Mouse (Mus musculus) limb, embryonic 14.5 days (tissue): Measurements from ENCODE around the gene Mrps27. TPM values are rescaled to one million over a fixed set of nuclear protein-coding genes. Genes with fewer than 3 reads are reported as not detected.

ENCODE experiments used
- ATAC-seq: fragments of 200-750 bp; cut with Nextera tagmentation; 2 replicates; pipeline ENCODE4 v1.8.0; 2017; ENCODE audit warnings: low read depth, moderate number of reproducible peaks, moderate TSS enrichment; ENCODE audit not compliant: low FRiP score
- DNase-seq: peaks from one replicate; pipeline ENCODE4 v3.0.0-alpha.2; 2015; ENCODE audit warnings: low spot score
- H3K27ac ChIP-seq: fragments of 300-500 bp; sonication (generic); replicated peaks from 2 replicates; pipeline ENCODE4 v1.5.1; 2014; ENCODE audit warnings: low read depth, mild to moderate bottlenecking, low read length, moderate library complexity, mixed read lengths
- H3K27me3 ChIP-seq: fragments of 300-500 bp; sonication (generic); 2 replicates; pipeline ENCODE4 v1.6.1; 2014; ENCODE audit warnings: low read length, mixed read lengths; ENCODE audit not compliant: control insufficient read depth, insufficient read depth
- H3K36me3 ChIP-seq: fragments of 300-500 bp; sonication (generic); 2 replicates; pipeline ENCODE4 v1.6.1; 2014; ENCODE audit warnings: mild to moderate bottlenecking, low read length, moderate library complexity, mixed read lengths; ENCODE audit not compliant: control insufficient read depth, insufficient read depth
- H3K4me1 ChIP-seq: fragments of 300-500 bp; sonication (generic); 2 replicates; pipeline ENCODE4 v1.6.1; 2014; ENCODE audit warnings: antibody characterized with exemption, low read length, mixed read lengths; ENCODE audit not compliant: control insufficient read depth, insufficient read depth
- H3K4me2 ChIP-seq: fragments of 300-500 bp; sonication (generic); replicated peaks from 2 replicates; pipeline ENCODE4 v1.6.1; 2014; ENCODE audit warnings: low read depth, mild to moderate bottlenecking, low read length, moderate library complexity; ENCODE audit not compliant: severe bottlenecking
- H3K4me3 ChIP-seq: fragments of 300-500 bp; sonication (generic); replicated peaks from 2 replicates; pipeline ENCODE4 v1.5.1; 2014; ENCODE audit warnings: low read length
- H3K9ac ChIP-seq: fragments of 300-500 bp; sonication (generic); 2 replicates; pipeline ENCODE4 v1.6.1; 2014; ENCODE audit warnings: mild to moderate bottlenecking, low read depth, low read length, moderate library complexity; ENCODE audit not compliant: severe bottlenecking
- H3K9me3 ChIP-seq: fragments of 300-500 bp; sonication (generic); 2 replicates; pipeline ENCODE4 v1.6.1; 2016; ENCODE audit warnings: low read length; ENCODE audit not compliant: control insufficient read depth
- POLR2A ChIP-seq: fragments of 200-500 bp; IDR thresholded peaks from 2 replicates; pipeline ENCODE4 v1.8.0; 2012; ENCODE audit warnings: inconsistent platforms, mild to moderate bottlenecking, moderate library complexity, borderline replicate concordance; ENCODE audit not compliant: insufficient read depth, insufficient read length; ENCODE audit errors: extremely low read depth
- WGBS: fragments of 180-500 bp; shearing (Covaris S2); extraction: QIAGEN DNeasy Blood & Tissue Kit; methylation state at CpG from one replicate; pipeline ENCODE4 v1.1.7; 2014; 5-methylcytosine and 5-hydroxymethylcytosine counted together
- polyA plus RNA-seq, 2 experiments: library from polyadenylated mRNA; depleted of rRNA in 1 of 2; stranded (reverse) in 1 of 2; unstranded in 1 of 2; fragments of >200 nt; fragmentation: Nextera tagmentation in 1 of 2; extraction: Ambion mirVana in 1 of 2; gene quantifications; 2 replicates each; pipeline versions ENCODE4 v1.2.1 to v1.2.3; 2012 to 2014

Gene Mrps27
- polyA plus RNA-seq, 2 experiments: 36.6 to 54.1 TPM

DNA sequence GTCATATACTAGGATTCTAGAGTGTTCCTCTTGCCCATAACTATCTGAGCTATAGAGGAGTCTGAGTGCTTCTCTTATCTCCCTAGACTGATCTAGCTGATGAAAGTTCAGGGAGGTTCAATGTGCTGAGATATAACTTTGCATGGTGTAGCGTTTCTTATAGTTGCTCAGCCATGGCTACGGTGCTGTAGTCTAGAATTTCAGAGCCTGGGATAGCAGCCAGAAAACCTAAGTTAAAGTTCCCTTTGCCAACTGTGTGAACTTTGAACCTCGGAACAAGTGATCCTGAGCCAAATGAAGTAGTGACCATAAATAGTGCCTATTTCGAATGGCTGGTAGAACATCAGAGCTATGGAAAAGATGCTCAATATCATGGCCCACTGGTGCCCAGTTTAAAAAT lies 115.0 kb downstream of the Mrps27 start:
- DNase-seq (no peak), ATAC-seq (no peak)
- H3K9ac ChIP-seq: no peak overlapping the region
- H3K9me3 ChIP-seq: no peaks in the 10 kb centered on the region
- no peak for TF ChIP-seq POLR2A
- H3K36me3 ChIP-seq: no peaks in the 10 kb centered on the region
- no peak overlapping the region for H3K27ac ChIP-seq
- H3K4me2 ChIP-seq: no peak overlapping the region
- H3K4me3 ChIP-seq: no peak overlapping the region
- H3K27me3 ChIP-seq: no peaks in the 10 kb centered on the region
- WGBS: 58% methylated on average over 4 of the region's 4 CpGs
- 0 out of 2 replicates have a peak, but pooled peaks cover 10% of the 10 kb centered on the region for H3K4me1 ChIP-seq

- H3K9ac ChIP-seq: no peak overlapping the region
- no peak for TF ChIP-seq POLR2A
- H3K36me3 ChIP-seq: no peaks in the 10 kb centered on the region
- no peak for ATAC-seq
- DNase-seq: no peak
- WGBS: 93% methylated on average over 4 of the region's 4 CpGs
- H3K4me1 ChIP-seq: 0 out of 2 replicates have a peak, but pooled peaks cover 10% of the 10 kb centered on the region
- no peaks in the 10 kb centered on the region for H3K27me3 ChIP-seq
- H3K4me3 ChIP-seq: no peak overlapping the region
- no peaks in the 10 kb centered on the region for H3K9me3 ChIP-seq
- H3K4me2 ChIP-seq: no peak overlapping the region
- no peak overlapping the region for H3K27ac ChIP-seq
Measured at GRCm38 (mm10) chr13:99461886-99462285, 117.3 kb downstream of the Mrps27 start.

DNA sequence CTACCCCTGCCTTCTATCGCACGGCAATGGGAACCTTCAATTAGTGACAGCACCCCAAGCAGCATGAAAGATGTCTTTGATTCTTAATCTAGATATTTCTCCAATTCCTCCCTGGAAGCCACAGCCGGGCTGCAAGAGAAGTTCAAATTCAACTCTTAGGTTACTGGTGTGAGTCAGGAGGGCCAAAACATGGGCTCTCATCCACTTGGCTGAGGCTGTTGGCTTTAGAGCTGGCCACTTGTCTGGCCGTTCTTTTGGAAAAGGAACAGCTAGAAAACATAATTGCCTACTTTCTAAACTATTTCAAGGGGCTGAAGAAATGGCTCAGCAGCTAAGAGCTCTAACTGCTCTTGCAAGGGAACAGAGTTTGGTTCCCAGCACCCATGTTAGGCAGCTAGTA lies 120.0 kb downstream of the Mrps27 start:
- DNase-seq: no peak

More for the DNA sequence above, 120.0 kb downstream of the Mrps27 start:
- no peaks in the 10 kb centered on the region for H3K36me3 ChIP-seq
- no peak overlapping the region for H3K9ac ChIP-seq
- H3K27ac ChIP-seq: no peak overlapping the region
- 68% methylated on average over 4 of the region's 4 CpGs for WGBS
- no peak overlapping the region for H3K4me3 ChIP-seq
- no peaks in the 10 kb centered on the region for H3K9me3 ChIP-seq
- TF ChIP-seq POLR2A: no peak
- H3K4me2 ChIP-seq: no peak overlapping the region
- 0 out of 2 replicates have a peak, but pooled peaks cover 4% of the 10 kb centered on the region for H3K4me1 ChIP-seq
- ATAC-seq: no peak
- no peaks in the 10 kb centered on the region for H3K27me3 ChIP-seq

Other genes starting within 250 kb of the Mrps27 start
- 2.5 and 3.5 TPM in 2 replicates for gene Zfp366, start 160.0 kb upstream of the Mrps27 start, polyA plus RNA-seq (2012; rRNA removed)
- gene Zfp366, start 160.0 kb upstream of the Mrps27 start, polyA plus RNA-seq (2014; fragmentation: Nextera tagmentation; extraction: Ambion mirVana): 0.73 and 1.0 TPM in 2 replicates
- gene Ptcd2, start 81 bp upstream of the Mrps27 start, polyA plus RNA-seq (2012; rRNA removed): 21.4 and 24.0 TPM in 2 replicates
- gene Ptcd2, start 81 bp upstream of the Mrps27 start, polyA plus RNA-seq (2014; fragmentation: Nextera tagmentation; extraction: Ambion mirVana): 41.3 and 46.6 TPM in 2 replicates
- gene Map1b, start 171.8 kb downstream of the Mrps27 start, polyA plus RNA-seq (2012; rRNA removed): 16.8 and 17.5 TPM in 2 replicates
- gene Map1b, start 171.8 kb downstream of the Mrps27 start, polyA plus RNA-seq (2014; fragmentation: Nextera tagmentation; extraction: Ambion mirVana): 142 and 149 TPM in 2 replicates